Mouse (Mus musculus): Measurements from ENCODE around the gene Ubald2. TPM values are rescaled to one million over a fixed set of nuclear protein-coding genes. Genes with fewer than 3 reads are reported as not detected.

The Ubald2 gene
- total and polyA plus RNA-seq, 3 experiments: 56.8 to 77.7 TPM; not detected in 1

GRCm38 (mm10) chr11:116431428-116432077 lies 2.3 kb upstream of the Ubald2 start:
- Histone ChIP-seq H3K9ac (ENCODE audit: control insufficient read depth, low read depth, low read length, poor library complexity, severe bottlenecking) (peak overlapping the region; percentile 53), H3K79me2 (ENCODE audit: control insufficient read depth, insufficient read depth, low read length, poor library complexity) (peaks cover 10% of the 10 kb centered on the region), H3K27ac (ENCODE audit: control insufficient read depth, low read depth, low read length) (peak overlapping the region; percentile 39; the same call in 1 of the 2 replicates), H3K27me3 (ENCODE audit: control insufficient read depth in 1 of 2, insufficient read depth in 2 of 2, low read length in 2 of 2) (no peaks in the 10 kb centered on the region), H3K4me1 (ENCODE audit: control insufficient read depth in 1 of 2, insufficient read depth in 2 of 2, low read length in 2 of 2) (peaks cover 24 to 59% of the 10 kb centered on the region in 2 experiments), H3K36me3 (ENCODE audit: control insufficient read depth in 1 of 2, insufficient read depth in 2 of 2, low read length in 2 of 2) (peaks cover 0 to 48% of the 10 kb centered on the region in 2 experiments; a peak in 2 of 4 replicates), H3K4me3 (ENCODE audit: control insufficient read depth in 1 of 2, insufficient read depth in 1 of 2, low read depth in 2 of 2, low read length in 2 of 2) (peak overlapping the region; percentile 34 to 61; a peak in 3 of 4 replicates), H3K9me3 (replicated peaks; ENCODE audit: insufficient read depth, low read length) (no peaks in the 10 kb centered on the region)
- TF ChIP-seq MYB (IDR thresholded peaks at IDR 0.05; ENCODE audit: low read depth, low read length): no peak
- TF ChIP-seq JUND (IDR thresholded peaks at IDR 0.05; ENCODE audit: low read depth, low read length): no peak
- TF ChIP-seq CTCF (IDR thresholded peaks at IDR 0.05 in 2 of 3, conservative IDR thresholded peaks at IDR 0.05 in 1 of 3; ENCODE audit: control insufficient read depth in 1 of 3, insufficient read depth in 1 of 3, low read depth in 2 of 3, low read length in 3 of 3, poor library complexity in 1 of 3, severe bottlenecking in 1 of 3): no peak
- no peak for DNase-seq (ENCODE audit: low read depth, low spot score)

GRCm38 (mm10) chr11:116432127-116432526 lies 1.8 kb upstream of the Ubald2 start:
- Histone ChIP-seq H3K27me3 (ENCODE audit: control insufficient read depth in 1 of 2, insufficient read depth in 2 of 2, low read length in 2 of 2) (no peaks in the 10 kb centered on the region), H3K4me3 (ENCODE audit: control insufficient read depth in 1 of 2, insufficient read depth in 1 of 2, low read depth in 2 of 2, low read length in 2 of 2) (no peak overlapping the region), H3K36me3 (ENCODE audit: control insufficient read depth in 1 of 2, insufficient read depth in 2 of 2, low read length in 2 of 2) (peaks cover 0 to 54% of the 10 kb centered on the region in 2 experiments; a peak in 2 of 4 replicates), H3K9me3 (replicated peaks; ENCODE audit: insufficient read depth, low read length) (no peaks in the 10 kb centered on the region), H3K9ac (ENCODE audit: control insufficient read depth, low read depth, low read length, poor library complexity, severe bottlenecking) (no peak overlapping the region), H3K4me1 (ENCODE audit: control insufficient read depth in 1 of 2, insufficient read depth in 2 of 2, low read length in 2 of 2) (peaks cover 25 to 65% of the 10 kb centered on the region in 2 experiments), H3K79me2 (ENCODE audit: control insufficient read depth, insufficient read depth, low read length, poor library complexity) (peaks cover 10% of the 10 kb centered on the region), H3K27ac (ENCODE audit: control insufficient read depth, low read depth, low read length) (no peak overlapping the region)
- no peak for TF ChIP-seq RAD21 (IDR thresholded peaks at IDR 0.05; ENCODE audit: low read depth, low read length)
- 0 out of 4 replicates have a peak, but pooled peaks of 1 of the 2 experiments have one; percentile 10 for TF ChIP-seq USF2 (IDR thresholded peaks at IDR 0.05; ENCODE audit: borderline replicate concordance in 1 of 2, insufficient read depth in 1 of 2, low read depth in 1 of 2, low read length in 2 of 2)
- no peak for DNase-seq (ENCODE audit: low read depth, low spot score)

GRCm38 (mm10) chr11:116432593-116433355 lies 1.1 kb upstream of the Ubald2 start:
- Histone ChIP-seq H3K79me2 (ENCODE audit: control insufficient read depth, insufficient read depth, low read length, poor library complexity) (peaks cover 10% of the 10 kb centered on the region), H3K36me3 (ENCODE audit: control insufficient read depth in 1 of 2, insufficient read depth in 2 of 2, low read length in 2 of 2) (peaks cover 0 to 56% of the 10 kb centered on the region in 2 experiments; a peak in 3 of 4 replicates), H3K9ac (ENCODE audit: control insufficient read depth, low read depth, low read length, poor library complexity, severe bottlenecking) (peak overlapping the region; percentile 66), H3K4me1 (ENCODE audit: control insufficient read depth in 1 of 2, insufficient read depth in 2 of 2, low read length in 2 of 2) (peaks cover 29 to 66% of the 10 kb centered on the region in 2 experiments), H3K9me3 (replicated peaks; ENCODE audit: insufficient read depth, low read length) (no peaks in the 10 kb centered on the region), H3K27me3 (ENCODE audit: control insufficient read depth in 1 of 2, insufficient read depth in 2 of 2, low read length in 2 of 2) (no peaks in the 10 kb centered on the region), H3K27ac (ENCODE audit: control insufficient read depth, low read depth, low read length) (peak overlapping the region; percentile 71), H3K4me3 (ENCODE audit: control insufficient read depth in 1 of 2, insufficient read depth in 1 of 2, low read depth in 2 of 2, low read length in 2 of 2) (peak overlapping the region; percentile 9 to 43)
- 0 out of 2 replicates have a peak, but pooled peaks have one; percentile 28 for TF ChIP-seq MEF2A (IDR thresholded peaks at IDR 0.05; ENCODE audit: extremely low read depth, insufficient replicate concordance, low read depth, low read length, poor library complexity, severe bottlenecking)
- 0 out of 2 replicates have a peak, but pooled peaks have one; percentile 44 for TF ChIP-seq MAZ (IDR thresholded peaks at IDR 0.05; ENCODE audit: low read depth, low read length)
- TF ChIP-seq SIN3A (IDR thresholded peaks at IDR 0.05; ENCODE audit: low read length): no peak
- peak; percentile 40 for DNase-seq (ENCODE audit: low read depth, low spot score)
